ENCODE assay signal across 11 mouse cellular contexts in genomic region chr1:187604063-187604484, GRCm38 (mm10). TPM values are rescaled to one million over a fixed set of nuclear protein-coding genes. Genes with fewer than 3 reads are reported as not detected.
DNase-seq lines count a peak whose midpoint lies in the region; ATAC-seq and TF ChIP-seq lines count a peak whose summit lies in the region.
"Had no signal": no experiment of that assay in that cellular context is flagged by ENCODE, and none has a peak within 500 bp of the region (broad histone marks: within the 10 kb centered on the region; RNA-seq: fewer than 3 reads in every experiment).

No protein-coding gene starts in this region.

- no peak overlapping the region for H3K27ac ChIP-seq in hindbrain, embryonic 10.5 days
- H3K27ac ChIP-seq in hindbrain, postnatal 0 days: no peak overlapping the region
- H3K27ac ChIP-seq in hindbrain, embryonic 12.5 days: no peak overlapping the region

- H3K27me3 ChIP-seq in hindbrain, embryonic 10.5 days (ENCODE audit: insufficient read depth, poor library complexity, severe bottlenecking): peaks cover 77% of the 10 kb centered on the region
- peaks cover 19% of the 10 kb centered on the region for H3K27me3 ChIP-seq in hindbrain, postnatal 0 days (ENCODE audit: insufficient read depth, low read length)
- H3K27me3 ChIP-seq in hindbrain, embryonic 12.5 days: peaks cover 54% of the 10 kb centered on the region

- peaks cover 7% of the 10 kb centered on the region; the same call in 1 of the 2 replicates for H3K9me3 ChIP-seq in hindbrain, embryonic 10.5 days
- no peaks in the 10 kb centered on the region for H3K9me3 ChIP-seq in hindbrain, postnatal 0 days (ENCODE audit: low read length)
- peaks cover 4% of the 10 kb centered on the region; the same call in 1 of the 2 replicates for H3K9me3 ChIP-seq in hindbrain, embryonic 12.5 days (replicated peaks)

- 2% methylated on average over 11 of the region's 11 CpGs for whole genome bisulfite sequencing in hindbrain, embryonic 10.5 days
- 19% methylated on average over 11 of the region's 11 CpGs for WGBS in hindbrain, postnatal 0 days
- 2% methylated on average over 11 of the region's 11 CpGs for WGBS in hindbrain, embryonic 12.5 days

- no peak overlapping the region; the same call in 1 of the 2 replicates for H3K4me2 ChIP-seq in hindbrain, postnatal 0 days (ENCODE audit: low read depth, low read length)
- peak overlapping the region; percentile 15; the same call in 1 of the 2 replicates for H3K4me2 ChIP-seq in hindbrain, embryonic 12.5 days (replicated peaks)

- peak; percentile 19 for DNase-seq in hindbrain, embryonic 10.5 days (ENCODE audit: low spot score)
- no peak for DNase-seq in hindbrain, postnatal 0 days (ENCODE audit: low spot score)
- peak; percentile 89 for DNase-seq in R1 (ENCODE audit: low read depth, low spot score)
- peak; percentile 40 for DNase-seq in mesoderm, embryonic 11.5 days (ENCODE audit: low read depth, low spot score)
- no peak for DNase-seq in T-cell, adult 2 months (ENCODE audit: low spot score)
- no peak for DNase-seq in urinary bladder, postnatal 4 days (ENCODE audit: low spot score in 2 of 2)
- no peak for DNase-seq in thymus, postnatal 4 days
- DNase-seq: gastrocnemius, postnatal 10 days; lung, postnatal 4 days had no signal

- H3K4me1 ChIP-seq in hindbrain, embryonic 10.5 days (replicated peaks): peaks cover 54% of the 10 kb centered on the region
- H3K4me1 ChIP-seq in hindbrain, postnatal 0 days (ENCODE audit: insufficient read depth, low read length): 0 out of 2 replicates have a peak, but pooled peaks cover 7% of the 10 kb centered on the region
- H3K4me1 ChIP-seq in hindbrain, embryonic 12.5 days: peaks cover 43% of the 10 kb centered on the region

- no peaks in the 10 kb centered on the region for H3K36me3 ChIP-seq in hindbrain, embryonic 10.5 days
- H3K36me3 ChIP-seq in hindbrain, postnatal 0 days (ENCODE audit: insufficient read depth, low read length): no peaks in the 10 kb centered on the region
- no peaks in the 10 kb centered on the region for H3K36me3 ChIP-seq in hindbrain, embryonic 12.5 days
- H3K36me3 ChIP-seq: G1E had no signal

- H3K4me3 ChIP-seq in hindbrain, embryonic 10.5 days: peak overlapping the region; percentile 23; the same call in 1 of the 2 replicates
- no peak overlapping the region for H3K4me3 ChIP-seq in hindbrain, postnatal 0 days (ENCODE audit: low read length)
- no peak overlapping the region for H3K4me3 ChIP-seq in hindbrain, embryonic 12.5 days

- ATAC-seq in hindbrain, postnatal 0 days: no peak
- no peak for ATAC-seq in hindbrain, embryonic 12.5 days (ENCODE audit: low FRiP score)

- no peak for TF ChIP-seq CTCF in hindbrain, postnatal 0 days (IDR thresholded peaks at IDR 0.05; ENCODE audit: low read depth)

- H3K9ac ChIP-seq in hindbrain, postnatal 0 days (replicated peaks; ENCODE audit: low read length): no peak overlapping the region
- H3K9ac ChIP-seq in hindbrain, embryonic 12.5 days: no peak overlapping the region

RNA-seq across cellular contexts. Expression of gene Esrrg, which starts 4.5 kb away (rescaled TPM):
- polyA plus RNA-seq in hindbrain, embryonic 10.5 days (2016; fragmentation: Nextera tagmentation; extraction: Ambion mirVana): 3.8 and 5.8 TPM in 2 replicates
- total RNA-seq in hindbrain, postnatal 0 days (2014; rRNA removed): 41.6 and 51.6 TPM in 2 replicates
- polyA plus RNA-seq in hindbrain, postnatal 0 days (2015; fragmentation: Nextera tagmentation; extraction: Ambion mirVana): 25.7 and 28.0 TPM in 2 replicates
- polyA plus RNA-seq in hindbrain, embryonic 12.5 days (2016; fragmentation: Nextera tagmentation; extraction: Ambion mirVana): 17.4 and 19.3 TPM in 2 replicates
- polyA plus RNA-seq: G1E had no signal

Comparison
In these comparisons a context has a peak if more than half of its experiments do, and no peak if none do; other contexts are left out.
1. DNase-seq: peak in hindbrain, embryonic 10.5 days (single experiment), R1 (single experiment) and mesoderm, embryonic 11.5 days (single experiment); none in hindbrain, postnatal 0 days (single experiment), T-cell, adult 2 months (single experiment), urinary bladder, postnatal 4 days (0 of 2) and thymus, postnatal 4 days (single experiment).